Mouse (Mus musculus): ENCODE data around the gene Esr2. TPM values are rescaled to one million over a fixed set of nuclear protein-coding genes. Genes with fewer than 3 reads are reported as not detected.
A peak's percentile ranks its signal among the peaks of the same experiment; 100 is the strongest.
"Not testable (repeated sequence)": the region's sequence is repeated elsewhere in the genome, so short reads cannot be mapped to it uniquely, and the experiment has no call there.

The Esr2 gene
- total RNA-seq (2014; rRNA removed): 0.19 and 0.44 TPM in 2 replicates
- polyA plus RNA-seq (2015; fragmentation: Nextera tagmentation; extraction: Ambion mirVana): 0.20 and 0.25 TPM in 2 replicates

DNA sequence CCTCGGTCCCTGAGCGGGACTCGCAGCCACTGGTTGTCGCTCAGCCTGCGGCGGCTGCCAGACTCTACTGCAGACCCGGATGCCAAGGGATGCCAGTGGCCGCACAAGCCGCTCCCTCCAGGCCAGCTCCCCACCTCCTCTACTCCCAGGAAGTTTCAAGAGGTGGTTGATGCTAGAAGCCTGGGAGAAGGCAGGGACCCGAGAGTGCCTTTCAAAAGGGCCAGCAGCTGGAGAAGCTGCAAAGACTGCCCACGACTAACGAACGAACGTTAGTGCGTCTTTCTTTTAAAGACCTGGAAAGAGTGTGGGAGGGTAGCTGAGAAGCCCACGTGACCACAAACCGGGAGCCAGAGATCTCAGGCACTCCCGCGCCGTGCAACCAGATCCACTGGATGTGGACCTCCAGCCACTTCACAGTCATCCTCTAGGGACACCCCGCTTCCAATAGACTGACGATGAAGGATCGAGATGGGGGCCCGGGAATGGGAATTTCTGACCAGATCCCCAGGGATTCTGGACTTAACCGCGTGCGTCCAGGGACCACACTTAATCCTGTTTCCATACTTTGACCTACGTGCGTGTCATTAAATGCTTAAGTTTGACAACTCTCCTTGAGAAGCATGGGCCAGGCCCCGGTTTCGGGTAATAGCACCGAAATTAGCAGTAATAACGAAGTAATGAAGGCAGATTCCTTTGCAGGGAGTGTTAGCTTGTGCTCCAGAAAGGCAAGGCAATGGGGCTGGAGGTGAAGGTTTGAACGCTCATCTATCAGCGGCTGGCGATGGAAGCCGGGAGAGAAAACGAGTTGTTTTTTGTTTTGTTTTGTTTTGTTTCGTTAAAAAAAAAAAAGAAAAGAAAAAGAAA lies at the start of gene Esr2:
Gene Esr2, minus strand, starts transcription at position 260 of the 864 bp plus-strand sequence.
- WGBS: under 1% methylated on average over 39 of the region's 39 CpGs
- H3K4me2 ChIP-seq (ENCODE audit: low read depth, low read length, poor library complexity, severe bottlenecking): peak within 1 kb of the TSS; percentile 96
- no peaks in the 10 kb centered on the region for H3K36me3 ChIP-seq (ENCODE audit: insufficient read depth, low read length)
- no peaks in the 10 kb centered on the region for H3K27me3 ChIP-seq (ENCODE audit: insufficient read depth, low read length)
- DNase-seq (ENCODE audit: low spot score): peak; percentile 44
- no peaks in the 10 kb centered on the region for H3K9me3 ChIP-seq (ENCODE audit: low read length)
- no peak; the same call in 1 of the 2 replicates for ATAC-seq (ENCODE audit: low FRiP score)
- TF ChIP-seq CTCF (IDR thresholded peaks at IDR 0.05): no peak
- peak within 1 kb of the TSS; percentile 44 for H3K9ac ChIP-seq (replicated peaks; ENCODE audit: low read length, poor library complexity, severe bottlenecking)
- no peak within 1 kb of the TSS for H3K27ac ChIP-seq (ENCODE audit: low read depth, low read length)
- H3K4me3 ChIP-seq (ENCODE audit: low read depth, low read length): peak within 1 kb of the TSS; percentile 40
- no peaks in the 10 kb centered on the region for H3K4me1 ChIP-seq (ENCODE audit: insufficient read depth, low read length)

DNA sequence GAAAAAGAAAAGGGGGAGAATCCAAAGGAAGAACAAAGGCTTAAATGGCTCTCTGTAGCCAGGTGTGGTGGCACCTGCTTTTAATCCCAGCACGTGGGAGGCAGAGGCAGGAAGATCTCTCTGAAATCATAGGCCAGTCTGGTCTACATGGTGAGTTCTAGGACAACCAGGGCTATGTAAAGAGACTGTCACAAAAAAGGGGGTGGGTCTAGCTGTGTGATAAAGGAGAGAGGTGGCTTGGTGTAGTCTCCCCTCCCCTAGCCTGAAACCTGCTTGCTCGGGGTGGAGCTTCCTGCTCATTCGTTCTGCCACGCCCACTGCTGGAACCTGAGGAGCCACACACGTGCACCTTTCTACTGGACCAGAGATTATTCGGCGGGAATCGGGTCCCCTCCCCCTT lies 45.0 kb upstream of the Esr2 start:
- not testable (repeated sequence) for ATAC-seq (ENCODE audit: low FRiP score); H3K4me1 ChIP-seq (ENCODE audit: insufficient read depth, low read length); H3K4me2 ChIP-seq (ENCODE audit: low read depth, low read length, poor library complexity, severe bottlenecking); H3K9me3 ChIP-seq (ENCODE audit: low read length); H3K27me3 ChIP-seq (ENCODE audit: insufficient read depth, low read length); DNase-seq (ENCODE audit: low spot score); H3K9ac ChIP-seq (replicated peaks; ENCODE audit: low read length, poor library complexity, severe bottlenecking); H3K36me3 ChIP-seq (ENCODE audit: insufficient read depth, low read length); H3K4me3 ChIP-seq (ENCODE audit: low read depth, low read length); H3K27ac ChIP-seq (ENCODE audit: low read depth, low read length)
- WGBS: 60% methylated on average over 3 of the region's 8 CpGs

DNA sequence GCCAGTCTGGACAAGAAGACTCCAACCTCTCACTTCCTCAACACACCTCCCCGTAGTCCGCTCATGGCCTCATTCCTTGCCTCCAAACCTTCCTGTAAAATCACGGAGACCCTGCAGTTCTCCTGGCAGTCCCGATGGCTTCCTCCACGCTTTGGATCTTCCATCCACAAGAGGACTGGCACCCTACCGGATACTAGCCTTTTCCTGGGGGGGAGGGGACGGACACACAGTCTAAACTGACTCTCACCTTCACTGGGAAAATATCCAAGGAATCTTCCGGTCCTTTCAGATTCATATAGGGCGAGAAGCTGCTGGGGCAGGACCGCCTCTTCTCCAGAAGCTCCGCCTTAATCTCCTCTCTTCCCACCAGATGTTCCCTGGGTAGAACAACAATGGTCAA lies 39.7 kb upstream of the Esr2 start:
- Histone ChIP-seq H3K36me3 (ENCODE audit: insufficient read depth, low read length) (no peaks in the 10 kb centered on the region), H3K4me3 (ENCODE audit: low read depth, low read length) (no peak overlapping the region), H3K4me1 (ENCODE audit: insufficient read depth, low read length) (no peaks in the 10 kb centered on the region), H3K27ac (ENCODE audit: low read depth, low read length) (no peak overlapping the region), H3K4me2 (ENCODE audit: low read depth, low read length, poor library complexity, severe bottlenecking) (no peak overlapping the region), H3K9ac (replicated peaks; ENCODE audit: low read length, poor library complexity, severe bottlenecking) (no peak overlapping the region), H3K27me3 (ENCODE audit: insufficient read depth, low read length) (no peaks in the 10 kb centered on the region), H3K9me3 (ENCODE audit: low read length) (no peaks in the 10 kb centered on the region)
- no peak for DNase-seq (ENCODE audit: low spot score)
- WGBS: 77% methylated on average over 11 of the region's 11 CpGs
- no peak for ATAC-seq (ENCODE audit: low FRiP score)
- no peak for TF ChIP-seq CTCF (IDR thresholded peaks at IDR 0.05)

DNA sequence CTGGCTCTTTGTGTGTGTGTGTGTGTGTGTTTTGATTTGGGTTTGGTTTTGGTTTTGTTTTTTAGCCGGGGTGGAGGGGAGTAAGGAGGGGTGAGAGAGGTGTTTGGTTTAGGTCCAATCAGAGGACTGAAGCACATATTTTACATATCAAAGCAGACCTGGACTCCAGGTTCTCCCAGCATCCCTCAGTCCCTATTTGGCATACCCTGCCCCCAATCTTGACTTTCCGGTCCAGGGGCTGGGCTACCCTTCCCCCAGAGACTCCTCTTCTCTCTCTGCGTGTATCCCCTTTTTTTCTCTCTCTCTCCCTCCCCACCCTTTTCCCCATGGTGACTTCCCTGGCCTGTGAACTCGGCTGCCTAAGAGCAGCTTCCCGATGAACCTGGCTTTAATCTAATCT lies 38.1 kb upstream of the Esr2 start:
- Histone ChIP-seq H3K9ac (replicated peaks; ENCODE audit: low read length, poor library complexity, severe bottlenecking) (no peak overlapping the region), H3K4me1 (ENCODE audit: insufficient read depth, low read length) (no peaks in the 10 kb centered on the region), H3K27me3 (ENCODE audit: insufficient read depth, low read length) (no peaks in the 10 kb centered on the region), H3K9me3 (ENCODE audit: low read length) (no peaks in the 10 kb centered on the region), H3K4me3 (ENCODE audit: low read depth, low read length) (no peak overlapping the region), H3K36me3 (ENCODE audit: insufficient read depth, low read length) (no peaks in the 10 kb centered on the region), H3K27ac (ENCODE audit: low read depth, low read length) (no peak overlapping the region), H3K4me2 (ENCODE audit: low read depth, low read length, poor library complexity, severe bottlenecking) (no peak overlapping the region)
- no peak for DNase-seq (ENCODE audit: low spot score)
- WGBS: 19% methylated on average over 5 of the region's 5 CpGs
- ATAC-seq (ENCODE audit: low FRiP score): no peak
- no peak for TF ChIP-seq CTCF (IDR thresholded peaks at IDR 0.05)

DNA sequence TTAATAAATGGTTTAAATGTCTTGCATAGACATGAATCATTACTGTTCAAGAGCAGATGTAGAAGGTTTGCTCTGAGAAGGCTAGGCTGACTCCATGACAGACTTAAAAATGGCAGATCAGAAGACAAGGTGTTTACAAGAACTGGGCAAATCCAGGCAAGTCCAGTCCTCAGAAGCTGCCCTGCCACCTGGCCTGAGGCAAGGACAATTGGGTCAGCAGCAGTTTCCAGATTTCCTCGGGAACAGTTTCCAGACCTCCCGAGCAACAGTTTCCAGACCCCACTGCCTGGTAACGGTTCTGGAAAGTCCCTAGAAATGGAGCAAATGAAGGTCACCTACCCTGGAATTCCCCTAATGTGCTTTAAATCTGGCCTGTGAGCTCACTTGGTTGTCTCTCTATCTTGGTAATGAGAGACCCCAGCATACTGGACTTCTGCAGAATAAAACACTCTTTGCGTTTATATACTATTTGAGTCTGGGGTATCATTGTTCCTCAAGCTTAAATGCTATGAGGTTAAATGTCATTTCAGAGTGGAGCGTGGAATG lies 32.4 kb upstream of the Esr2 start:
- Histone ChIP-seq H3K9me3 (ENCODE audit: low read length) (no peaks in the 10 kb centered on the region), H3K4me1 (ENCODE audit: insufficient read depth, low read length) (no peaks in the 10 kb centered on the region), H3K4me3 (ENCODE audit: low read depth, low read length) (no peak overlapping the region), H3K27ac (ENCODE audit: low read depth, low read length) (no peak overlapping the region), H3K4me2 (ENCODE audit: low read depth, low read length, poor library complexity, severe bottlenecking) (no peak overlapping the region), H3K36me3 (ENCODE audit: insufficient read depth, low read length) (peaks cover 9% of the 10 kb centered on the region; the same call in 1 of the 2 replicates), H3K9ac (replicated peaks; ENCODE audit: low read length, poor library complexity, severe bottlenecking) (no peak overlapping the region), H3K27me3 (ENCODE audit: insufficient read depth, low read length) (no peaks in the 10 kb centered on the region)
- DNase-seq (ENCODE audit: low spot score): no peak
- TF ChIP-seq CTCF (IDR thresholded peaks at IDR 0.05): no peak
- no peak for ATAC-seq (ENCODE audit: low FRiP score)
- 92% methylated on average over 5 of the region's 5 CpGs for WGBS

DNA sequence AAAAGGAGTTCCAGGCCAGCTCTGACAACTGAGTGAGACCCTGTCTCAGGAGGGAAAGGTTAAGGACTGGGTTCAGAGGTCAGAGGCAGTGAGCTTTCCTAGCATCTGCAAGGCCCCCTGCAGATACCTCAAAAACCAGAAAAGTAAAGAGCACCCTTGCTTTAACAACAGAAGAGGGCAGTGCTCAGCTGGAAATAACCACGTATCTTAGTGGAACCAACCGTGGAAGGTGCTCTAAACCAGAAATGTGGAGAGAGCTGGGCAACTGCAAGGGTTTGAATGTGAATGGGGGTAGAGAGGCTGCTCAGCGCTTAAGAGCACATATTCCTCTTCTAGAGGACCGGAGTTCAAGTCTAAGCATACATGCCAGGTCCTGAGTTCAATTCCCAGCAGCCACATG lies 23.3 kb upstream of the Esr2 start:
- Histone ChIP-seq H3K27me3 (ENCODE audit: insufficient read depth, low read length) (no peaks in the 10 kb centered on the region), H3K4me3 (ENCODE audit: low read depth, low read length) (no peak overlapping the region), H3K27ac (ENCODE audit: low read depth, low read length) (no peak overlapping the region), H3K9ac (replicated peaks; ENCODE audit: low read length, poor library complexity, severe bottlenecking) (no peak overlapping the region), H3K4me2 (ENCODE audit: low read depth, low read length, poor library complexity, severe bottlenecking) (no peak overlapping the region), H3K4me1 (ENCODE audit: insufficient read depth, low read length) (no peaks in the 10 kb centered on the region), H3K36me3 (ENCODE audit: insufficient read depth, low read length) (no peaks in the 10 kb centered on the region), H3K9me3 (ENCODE audit: low read length) (no peaks in the 10 kb centered on the region)
- 77% methylated on average over 4 of the region's 4 CpGs for WGBS
- 0 out of 2 replicates have a peak, but pooled peaks have one; percentile 5 for TF ChIP-seq CTCF (IDR thresholded peaks at IDR 0.05)
- no peak for DNase-seq (ENCODE audit: low spot score)
- no peak for ATAC-seq (ENCODE audit: low FRiP score)
